Comparison of ENCODE assay signal across 21 mouse cellular contexts in the genomic region with DNA sequence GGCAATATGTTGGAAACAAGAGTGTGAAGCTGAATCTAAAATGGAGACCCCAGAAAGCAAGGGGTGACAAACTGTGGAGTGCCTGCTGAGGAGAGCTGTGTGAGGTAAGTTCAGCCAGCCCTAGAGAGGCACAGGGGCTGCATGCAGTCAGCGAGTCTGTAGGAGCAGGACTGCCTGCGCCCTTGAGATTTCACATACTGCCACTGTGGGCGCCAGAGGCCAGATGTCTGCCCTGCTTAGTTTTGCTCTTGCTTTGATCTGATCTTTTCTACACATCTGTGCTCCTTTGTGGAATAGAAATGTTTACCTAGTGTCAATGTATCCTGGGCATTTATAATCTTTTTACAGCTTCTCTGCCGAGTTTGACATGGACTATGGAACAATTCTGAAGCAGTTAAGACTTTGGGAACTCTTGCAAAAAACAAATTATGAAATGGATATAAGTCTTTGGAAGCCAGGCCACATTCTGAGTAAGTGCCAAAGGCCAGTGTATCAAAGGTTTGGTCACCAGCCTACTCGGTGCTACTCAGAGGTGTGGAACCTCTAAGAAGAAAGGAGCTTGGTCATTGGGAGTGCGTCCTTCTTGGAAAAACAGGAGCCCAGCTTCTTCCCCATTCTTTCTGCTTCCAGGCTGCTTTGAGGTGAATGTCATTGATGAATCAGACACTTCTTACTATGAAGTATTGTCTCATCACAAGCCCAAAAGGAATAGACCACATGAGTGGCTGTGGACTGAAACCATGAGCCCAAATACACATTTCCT. TPM values are rescaled to one million over a fixed set of nuclear protein-coding genes. Genes with fewer than 3 reads are reported as not detected.
DNase-seq lines count a peak whose midpoint lies in the region; ATAC-seq and TF ChIP-seq lines count a peak whose summit lies in the region.
"Had no signal": no experiment of that assay in that cellular context is flagged by ENCODE, and none has a peak within 500 bp of the region (broad histone marks: within the 10 kb centered on the region; RNA-seq: fewer than 3 reads in every experiment).

No protein-coding gene starts in this region.

- ATAC-seq in hindbrain, postnatal 0 days: no peak
- no peak for ATAC-seq in hindbrain, embryonic 11.5 days (ENCODE audit: low FRiP score)
- 0 out of 2 replicates have a peak, but pooled peaks have one; percentile 14 for ATAC-seq in megakaryocyte progenitor cell, adult 5-6 weeks (replicated peaks; ENCODE audit: poor library complexity)
- no peak for ATAC-seq in monocyte, adult 5-6 weeks (replicated peaks; ENCODE audit: insufficient number of reproducible peaks, low FRiP score, low TSS enrichment, poor library complexity, severe bottlenecking)
- ATAC-seq: CD4-positive, CD25-positive, alpha-beta regulatory T cell, adult 4 months; forebrain, postnatal 0 days had no signal

- no peak overlapping the region for H3K4me3 ChIP-seq in hindbrain, postnatal 0 days (ENCODE audit: low read length)
- no peak overlapping the region for H3K4me3 ChIP-seq in hindbrain, embryonic 11.5 days (ENCODE audit: low read depth, low read length)
- H3K4me3 ChIP-seq: erythroblast, embryonic 14.5 days; heart, embryonic 15.5 days; hindbrain, embryonic 15.5 days; kidney, embryonic 15.5 days; limb, embryonic 13.5 days; midbrain, embryonic 10.5 days; neural tube, embryonic 12.5 days had no signal

- H3K9ac ChIP-seq in hindbrain, postnatal 0 days (replicated peaks; ENCODE audit: low read length): no peak overlapping the region
- no peak overlapping the region for H3K9ac ChIP-seq in hindbrain, embryonic 11.5 days (ENCODE audit: low read depth, low read length)
- H3K9ac ChIP-seq: forebrain, postnatal 0 days; heart, embryonic 15.5 days; hindbrain, embryonic 15.5 days; kidney, embryonic 15.5 days; limb, embryonic 13.5 days; neural tube, embryonic 12.5 days had no signal

- no peak overlapping the region for H3K27ac ChIP-seq in hindbrain, postnatal 0 days
- H3K27ac ChIP-seq in hindbrain, embryonic 11.5 days (ENCODE audit: low read depth, low read length): no peak overlapping the region
- H3K27ac ChIP-seq: heart, embryonic 15.5 days; hindbrain, embryonic 15.5 days; kidney, embryonic 15.5 days; limb, embryonic 13.5 days; midbrain, embryonic 10.5 days; neural tube, embryonic 12.5 days had no signal

- no peaks in the 10 kb centered on the region for H3K36me3 ChIP-seq in hindbrain, postnatal 0 days (ENCODE audit: insufficient read depth, low read length)
- H3K36me3 ChIP-seq in hindbrain, embryonic 11.5 days (ENCODE audit: control insufficient read depth, insufficient read depth, low read length): no peaks in the 10 kb centered on the region
- H3K36me3 ChIP-seq: heart, embryonic 15.5 days; kidney, embryonic 15.5 days; limb, embryonic 13.5 days had no signal

- no peaks in the 10 kb centered on the region for H3K27me3 ChIP-seq in hindbrain, postnatal 0 days (ENCODE audit: insufficient read depth, low read length)
- no peaks in the 10 kb centered on the region for H3K27me3 ChIP-seq in hindbrain, embryonic 11.5 days (ENCODE audit: control insufficient read depth, insufficient read depth, low read length)
- H3K27me3 ChIP-seq: heart, embryonic 15.5 days; hindbrain, embryonic 15.5 days; kidney, embryonic 15.5 days; limb, embryonic 13.5 days; neural tube, embryonic 12.5 days had no signal

- H3K4me2 ChIP-seq in hindbrain, postnatal 0 days (ENCODE audit: low read depth, low read length): no peak overlapping the region
- no peak overlapping the region for H3K4me2 ChIP-seq in hindbrain, embryonic 11.5 days (replicated peaks; ENCODE audit: low read depth, low read length)
- H3K4me2 ChIP-seq: heart, embryonic 15.5 days; hindbrain, embryonic 15.5 days; kidney, embryonic 15.5 days; limb, embryonic 13.5 days; neural tube, embryonic 12.5 days had no signal

- DNase-seq in hindbrain, postnatal 0 days (ENCODE audit: low spot score): no peak
- no peak for DNase-seq in hindbrain, embryonic 11.5 days (ENCODE audit: low spot score)
- peak; percentile 22 for DNase-seq in retina, embryonic 14.5 days (ENCODE audit: low spot score)
- no peak for DNase-seq in retina, postnatal 1 day
- peak; percentile 32 for DNase-seq in adipocyte (ENCODE audit: low spot score)
- no peak for DNase-seq in spleen, postnatal 14 days (ENCODE audit: low spot score in 2 of 2)
- DNase-seq: forebrain, postnatal 0 days; gastrocnemius, postnatal 25 days; lung, adult 2 months; thymus, adult 2 months had no signal

- peak; percentile 28; the same call in 1 of the 2 replicates for TF ChIP-seq CTCF in hindbrain, postnatal 0 days (IDR thresholded peaks at IDR 0.05; ENCODE audit: low read depth)

- WGBS in hindbrain, postnatal 0 days: 46% methylated on average over 6 of the region's 6 CpGs
- WGBS in hindbrain, embryonic 11.5 days: 44% methylated on average over 6 of the region's 6 CpGs

- H3K9me3 ChIP-seq in hindbrain, postnatal 0 days (ENCODE audit: low read length): no peaks in the 10 kb centered on the region
- H3K9me3 ChIP-seq in hindbrain, embryonic 11.5 days (ENCODE audit: control insufficient read depth, low read length): no peaks in the 10 kb centered on the region
- H3K9me3 ChIP-seq: heart, embryonic 15.5 days; hindbrain, embryonic 15.5 days; kidney, embryonic 15.5 days; limb, embryonic 13.5 days; midbrain, embryonic 10.5 days; neural tube, embryonic 12.5 days had no signal

- H3K4me1 ChIP-seq in hindbrain, postnatal 0 days (ENCODE audit: insufficient read depth, low read length): no peaks in the 10 kb centered on the region
- H3K4me1 ChIP-seq in hindbrain, embryonic 11.5 days (replicated peaks; ENCODE audit: control insufficient read depth, insufficient read depth, low read length): no peaks in the 10 kb centered on the region
- H3K4me1 ChIP-seq: heart, embryonic 15.5 days; hindbrain, embryonic 15.5 days; kidney, embryonic 15.5 days; limb, embryonic 13.5 days; neural tube, embryonic 12.5 days had no signal

RNA-seq across cellular contexts. Expression of a gene that starts 15.6 kb away (rescaled TPM):
- total RNA-seq in hindbrain, postnatal 0 days (2014; rRNA removed): 5.6 and 7.5 TPM in 2 replicates
- polyA plus RNA-seq in hindbrain, postnatal 0 days (2015; fragmentation: Nextera tagmentation; extraction: Ambion mirVana): 14.6 and 15.8 TPM in 2 replicates
- 25.0 and 26.4 TPM in 2 replicates for polyA plus RNA-seq in hindbrain, embryonic 11.5 days (2014; fragmentation: Nextera tagmentation; extraction: Ambion mirVana)
- not detected in 2 replicates for total RNA-seq in megakaryocyte progenitor cell, adult 5-6 weeks (2015)
- not detected in 2 replicates for total RNA-seq in megakaryocyte progenitor cell, adult 5-6 weeks (2017)
- total RNA-seq in monocyte, adult 5-6 weeks (2017): not detected in 3 replicates
- total RNA-seq: gastrocnemius, postnatal 25 days had no signal
- polyA plus RNA-seq: CD4-positive, CD25-positive, alpha-beta regulatory T cell, adult 4 months; erythroblast, embryonic 14.5 days had no signal

RNA-seq across cellular contexts. Expression of a gene that starts 30.1 kb away (rescaled TPM):
- total RNA-seq in hindbrain, postnatal 0 days (2014; rRNA removed): 3.6 and 4.8 TPM in 2 replicates
- 2.4 and 2.8 TPM in 2 replicates for polyA plus RNA-seq in hindbrain, postnatal 0 days (2015; fragmentation: Nextera tagmentation; extraction: Ambion mirVana)
- polyA plus RNA-seq in hindbrain, embryonic 11.5 days (2014; fragmentation: Nextera tagmentation; extraction: Ambion mirVana): 4.9 and 5.4 TPM in 2 replicates
- total RNA-seq in megakaryocyte progenitor cell, adult 5-6 weeks (2015): not detected in 2 replicates
- not detected in 2 replicates for total RNA-seq in megakaryocyte progenitor cell, adult 5-6 weeks (2017)
- total RNA-seq in monocyte, adult 5-6 weeks (2017): not detected in 3 replicates
- total RNA-seq: gastrocnemius, postnatal 25 days had no signal
- polyA plus RNA-seq: CD4-positive, CD25-positive, alpha-beta regulatory T cell, adult 4 months; erythroblast, embryonic 14.5 days; lung, adult 2 months had no signal

RNA-seq across cellular contexts. Expression of a gene that starts 37.8 kb away (rescaled TPM):
- 2.6 and 3.1 TPM in 2 replicates for total RNA-seq in hindbrain, postnatal 0 days (2014; rRNA removed)
- polyA plus RNA-seq in hindbrain, postnatal 0 days (2015; fragmentation: Nextera tagmentation; extraction: Ambion mirVana): 2.2 and 2.4 TPM in 2 replicates
- 3.2 and 3.9 TPM in 2 replicates for polyA plus RNA-seq in hindbrain, embryonic 11.5 days (2014; fragmentation: Nextera tagmentation; extraction: Ambion mirVana)
- 0.10 TPM in 1 of 2 replicates, not detected in the other for total RNA-seq in megakaryocyte progenitor cell, adult 5-6 weeks (2015)
- not detected in 2 replicates for total RNA-seq in megakaryocyte progenitor cell, adult 5-6 weeks (2017)
- 0.32 TPM in 1 of 3 replicates, not detected in the others for total RNA-seq in monocyte, adult 5-6 weeks (2017)
- polyA plus RNA-seq: CD4-positive, CD25-positive, alpha-beta regulatory T cell, adult 4 months; erythroblast, embryonic 14.5 days had no signal

RNA-seq across cellular contexts. Expression of a gene that starts 60.0 kb away (rescaled TPM):
- not detected in 2 replicates for total RNA-seq in hindbrain, postnatal 0 days (2014; rRNA removed)
- 0.73 and 0.98 TPM in 2 replicates for polyA plus RNA-seq in hindbrain, postnatal 0 days (2015; fragmentation: Nextera tagmentation; extraction: Ambion mirVana)
- polyA plus RNA-seq in hindbrain, embryonic 11.5 days (2014; fragmentation: Nextera tagmentation; extraction: Ambion mirVana): 1.2 TPM in 2 replicates
- 0.86 TPM in 1 of 2 replicates, not detected in the other for total RNA-seq in megakaryocyte progenitor cell, adult 5-6 weeks (2015)
- total RNA-seq in megakaryocyte progenitor cell, adult 5-6 weeks (2017): 0.30 TPM in 1 of 2 replicates, not detected in the other
- total RNA-seq in monocyte, adult 5-6 weeks (2017): not detected in 3 replicates
- total RNA-seq: forebrain, postnatal 0 days; gastrocnemius, postnatal 25 days; layer of hippocampus, postnatal 25 days had no signal
- polyA plus RNA-seq: CD4-positive, CD25-positive, alpha-beta regulatory T cell, adult 4 months; erythroblast, embryonic 14.5 days; lung, adult 2 months; thymus, adult 2 months had no signal

Comparison
In these comparisons a context has a peak if more than half of its experiments do, and no peak if none do; other contexts are left out.
1. DNase-seq: peak in retina, embryonic 14.5 days (single experiment) and adipocyte (single experiment); none in hindbrain, postnatal 0 days (single experiment), hindbrain, embryonic 11.5 days (single experiment), retina, postnatal 1 day (single experiment) and spleen, postnatal 14 days (0 of 2).